Mouse (Mus musculus) limb, embryonic 12.5 days (tissue): ENCODE measurements around the gene Tnpo3. TPM values are rescaled to one million over a fixed set of nuclear protein-coding genes. Genes with fewer than 3 reads are reported as not detected.

ENCODE experiments used
- ATAC-seq: fragments of 200-750 bp; cut with Nextera tagmentation; 2 replicates; pipeline ENCODE4 v1.8.0; 2017; ENCODE audit warnings: low read depth, moderate TSS enrichment; ENCODE audit not compliant: insufficient number of reproducible peaks, insufficient read depth, low FRiP score, low TSS enrichment
- H3K27ac ChIP-seq: fragments of 300-500 bp; sonication (generic); 2 replicates; pipeline ENCODE4 v1.5.1; 2016; ENCODE audit warnings: mild to moderate bottlenecking, moderate library complexity
- H3K27me3 ChIP-seq: fragments of 300-500 bp; sonication (generic); 2 replicates; pipeline ENCODE4 v1.6.1; 2016; ENCODE audit warnings: mild to moderate bottlenecking, moderate library complexity
- H3K36me3 ChIP-seq: fragments of 300-500 bp; sonication (generic); 2 replicates; pipeline ENCODE4 v1.6.1; 2016; ENCODE audit warnings: mild to moderate bottlenecking, moderate library complexity
- H3K4me1 ChIP-seq: fragments of 300-500 bp; sonication (generic); replicated peaks from 2 replicates; pipeline ENCODE4 v1.6.1; 2016
- H3K4me2 ChIP-seq: fragments of 300-500 bp; sonication (generic); 2 replicates; pipeline ENCODE4 v1.6.1; 2016; ENCODE audit warnings: mild to moderate bottlenecking, moderate library complexity
- H3K4me3 ChIP-seq: fragments of 300-500 bp; sonication (generic); replicated peaks from 2 replicates; pipeline ENCODE4 v1.5.1; 2016; ENCODE audit warnings: mild to moderate bottlenecking
- H3K9ac ChIP-seq: fragments of 300-500 bp; sonication (generic); replicated peaks from 2 replicates; pipeline ENCODE4 v1.6.1; 2016; ENCODE audit warnings: mild to moderate bottlenecking, moderate library complexity
- H3K9me3 ChIP-seq: fragments of 300-500 bp; sonication (generic); 2 replicates; pipeline ENCODE4 v1.6.1; 2016; ENCODE audit warnings: mild to moderate bottlenecking, moderate library complexity
- WGBS: fragments of 180-500 bp; shearing (Covaris S2); methylation state at CpG from one replicate; pipeline ENCODE4 v1.1.7; 2016; 5-methylcytosine and 5-hydroxymethylcytosine counted together
- polyA plus RNA-seq: library from polyadenylated mRNA; unstranded; fragments of >200 nt; fragmentation: Nextera tagmentation; extraction: Ambion mirVana; gene quantifications from 2 replicates; pipeline ENCODE4 v1.2.1, GENCODE M21; 2016

Gene Tnpo3
- 106 TPM in 2 replicates for polyA plus RNA-seq

- Histone ChIP-seq H3K36me3 (no peaks in the 10 kb centered on the region), H3K9ac (peak within 1 kb of the TSS; percentile 90), H3K27ac (peak within 1 kb of the TSS; percentile 83), H3K9me3 (no peaks in the 10 kb centered on the region; the same call in 1 of the 2 replicates), H3K4me3 (peak within 1 kb of the TSS; percentile 97), H3K4me1 (peaks cover 12% of the 10 kb centered on the region; the same call in 1 of the 2 replicates), H3K4me2 (peak within 1 kb of the TSS; percentile 75), H3K27me3 (no peaks in the 10 kb centered on the region)
- peak; percentile 93 for ATAC-seq
- WGBS = under 1% methylated on average over 67 of the region's 67 CpGs
These were observed at the start of gene Tnpo3 for GRCm38 (mm10) chr6:29609111-29610019. Gene Tnpo3 (minus strand): TSS chr6:29609887.

GRCm38 (mm10) chr6:29658626-29659475 lies 49.2 kb upstream of the Tnpo3 start:
- Histone ChIP-seq H3K36me3 (no peaks in the 10 kb centered on the region), H3K4me3 (no peak overlapping the region), H3K9me3 (no peaks in the 10 kb centered on the region), H3K4me2 (no peak overlapping the region), H3K4me1 (no peaks in the 10 kb centered on the region), H3K27ac (no peak overlapping the region), H3K9ac (no peak overlapping the region), H3K27me3 (0 out of 2 replicates have a peak, but pooled peaks cover under 1% of the 10 kb centered on the region)
- 87% methylated on average over 3 of the region's 3 CpGs for WGBS
- ATAC-seq = no peak

GRCm38 (mm10) chr6:29653271-29653670 lies 43.6 kb upstream of the Tnpo3 start:
- Histone ChIP-seq H3K9me3 (no peaks in the 10 kb centered on the region), H3K9ac (no peak overlapping the region), H3K27ac (no peak overlapping the region), H3K36me3 (no peaks in the 10 kb centered on the region), H3K4me2 (no peak overlapping the region), H3K4me3 (no peak overlapping the region), H3K4me1 (no peaks in the 10 kb centered on the region), H3K27me3 (0 out of 2 replicates have a peak, but pooled peaks cover 3% of the 10 kb centered on the region)
- ATAC-seq = no peak

GRCm38 (mm10) chr6:29650170-29650549 lies 40.5 kb upstream of the Tnpo3 start:
- ATAC-seq = no peak
- WGBS = 66% methylated on average over 10 of the region's 10 CpGs
- H3K27me3 ChIP-seq = 0 out of 2 replicates have a peak, but pooled peaks cover 3% of the 10 kb centered on the region
- no peak overlapping the region for H3K27ac ChIP-seq
- no peak overlapping the region for H3K9ac ChIP-seq
- H3K4me2 ChIP-seq = no peak overlapping the region
- H3K4me1 ChIP-seq = no peaks in the 10 kb centered on the region
- no peak overlapping the region for H3K4me3 ChIP-seq
- no peaks in the 10 kb centered on the region for H3K9me3 ChIP-seq
- no peaks in the 10 kb centered on the region for H3K36me3 ChIP-seq

GRCm38 (mm10) chr6:29649494-29650169 lies 39.9 kb upstream of the Tnpo3 start:
- Histone ChIP-seq H3K4me1 (no peaks in the 10 kb centered on the region), H3K9me3 (no peaks in the 10 kb centered on the region), H3K27ac (no peak overlapping the region), H3K36me3 (no peaks in the 10 kb centered on the region), H3K9ac (no peak overlapping the region), H3K4me3 (no peak overlapping the region), H3K27me3 (0 out of 2 replicates have a peak, but pooled peaks cover 3% of the 10 kb centered on the region), H3K4me2 (no peak overlapping the region)
- WGBS = 33% methylated on average over 14 of the region's 14 CpGs
- 0 out of 2 replicates have a peak, but pooled peaks have one; percentile 47 for ATAC-seq

GRCm38 (mm10) chr6:29641816-29642215 lies 32.1 kb upstream of the Tnpo3 start:
- Histone ChIP-seq H3K9me3 (0 out of 2 replicates have a peak, but pooled peaks cover 9% of the 10 kb centered on the region), H3K36me3 (no peaks in the 10 kb centered on the region), H3K4me3 (no peak overlapping the region), H3K9ac (no peak overlapping the region), H3K27me3 (peaks cover 17% of the 10 kb centered on the region), H3K4me2 (no peak overlapping the region), H3K27ac (no peak overlapping the region), H3K4me1 (0 out of 2 replicates have a peak, but pooled peaks cover 4% of the 10 kb centered on the region)
- no peak for ATAC-seq
- 79% methylated on average over 4 of the region's 4 CpGs for WGBS

GRCm38 (mm10) chr6:29639580-29640419 lies 30.1 kb upstream of the Tnpo3 start:
- Histone ChIP-seq H3K4me2 (no peak overlapping the region), H3K4me1 (0 out of 2 replicates have a peak, but pooled peaks cover 4% of the 10 kb centered on the region), H3K4me3 (no peak overlapping the region), H3K27ac (no peak overlapping the region), H3K27me3 (peaks cover 17% of the 10 kb centered on the region), H3K9ac (no peak overlapping the region), H3K9me3 (0 out of 2 replicates have a peak, but pooled peaks cover 9% of the 10 kb centered on the region), H3K36me3 (no peaks in the 10 kb centered on the region)
- WGBS = 32% methylated on average over 7 of the region's 7 CpGs
- no peak for ATAC-seq

- Histone ChIP-seq H3K27ac (no peak overlapping the region), H3K4me2 (0 out of 2 replicates have a peak overlapping the region, but pooled peaks have one; percentile 22), H3K27me3 (peaks cover 17% of the 10 kb centered on the region), H3K4me3 (no peak overlapping the region), H3K9ac (no peak overlapping the region), H3K36me3 (no peaks in the 10 kb centered on the region), H3K4me1 (0 out of 2 replicates have a peak, but pooled peaks cover 4% of the 10 kb centered on the region), H3K9me3 (0 out of 2 replicates have a peak, but pooled peaks cover 9% of the 10 kb centered on the region)
- 7% methylated on average over 16 of the region's 16 CpGs for WGBS
- ATAC-seq = no peak
These were observed 29.3 kb upstream of the Tnpo3 start for GRCm38 (mm10) chr6:29638844-29639460.

- 0 out of 2 replicates have a peak, but pooled peaks cover 4% of the 10 kb centered on the region for H3K9me3 ChIP-seq
- H3K27ac ChIP-seq = no peak overlapping the region
- no peak for ATAC-seq
- H3K9ac ChIP-seq = no peak overlapping the region
- H3K4me2 ChIP-seq = no peak overlapping the region
- 74% methylated on average over 3 of the region's 3 CpGs for WGBS
- H3K36me3 ChIP-seq = no peaks in the 10 kb centered on the region
- H3K4me3 ChIP-seq = no peak overlapping the region
- peaks cover 23% of the 10 kb centered on the region for H3K27me3 ChIP-seq
- 0 out of 2 replicates have a peak, but pooled peaks cover 4% of the 10 kb centered on the region for H3K4me1 ChIP-seq
These were observed 28.0 kb upstream of the Tnpo3 start for GRCm38 (mm10) chr6:29637397-29638373.
